Mouse (Mus musculus) sigmoid colon, adult 10 weeks (tissue): Measurements from ENCODE around the gene Snx30. TPM values are rescaled to one million over a fixed set of nuclear protein-coding genes. Genes with fewer than 3 reads are reported as not detected.

Source experiments
- polyA plus RNA-seq: library from polyadenylated mRNA; stranded (reverse); fragments of 350-450 nt; fragmentation: Illumina TruSeq; extraction: RNeasy Lipid Tissue Mini Kit (QIAGEN cat#74804); gene quantifications from one replicate; pipeline ENCODE4 v1.2.3, GENCODE M21; 2014; ENCODE audit warnings: low read depth, low replicate concordance

Gene Snx30
- polyA plus RNA-seq, result 6.2 TPM

GRCm38 (mm10) chr4:59805181-59805967 lies at the start of gene Snx30:
Gene Snx30, plus strand, starts transcription at chr4:59805840.

DNA sequence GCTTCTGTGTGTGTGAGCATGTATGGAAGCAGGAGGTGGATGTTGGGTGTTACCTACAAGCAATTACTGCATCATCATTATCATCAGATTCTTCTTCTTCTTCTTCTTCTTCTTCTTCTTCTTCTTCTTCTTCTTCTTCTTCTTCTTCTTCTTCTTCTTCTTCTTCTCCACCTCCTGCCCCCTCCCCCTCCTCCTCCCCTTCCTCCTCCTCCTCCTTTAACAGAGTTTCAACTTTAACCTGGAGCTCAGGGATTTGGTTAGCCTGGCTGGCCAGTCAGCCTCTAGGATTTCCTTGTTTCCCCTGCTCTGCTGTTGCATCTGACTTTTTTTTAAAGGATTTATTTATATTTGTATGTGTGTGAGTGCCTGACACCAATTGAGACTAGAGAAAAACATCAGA lies 4.2 kb upstream of the Snx30 start, which contains the start of gene Inip:
Gene Inip (minus strand): TSS at position 101 of the 400 bp plus-strand sequence.

DNA sequence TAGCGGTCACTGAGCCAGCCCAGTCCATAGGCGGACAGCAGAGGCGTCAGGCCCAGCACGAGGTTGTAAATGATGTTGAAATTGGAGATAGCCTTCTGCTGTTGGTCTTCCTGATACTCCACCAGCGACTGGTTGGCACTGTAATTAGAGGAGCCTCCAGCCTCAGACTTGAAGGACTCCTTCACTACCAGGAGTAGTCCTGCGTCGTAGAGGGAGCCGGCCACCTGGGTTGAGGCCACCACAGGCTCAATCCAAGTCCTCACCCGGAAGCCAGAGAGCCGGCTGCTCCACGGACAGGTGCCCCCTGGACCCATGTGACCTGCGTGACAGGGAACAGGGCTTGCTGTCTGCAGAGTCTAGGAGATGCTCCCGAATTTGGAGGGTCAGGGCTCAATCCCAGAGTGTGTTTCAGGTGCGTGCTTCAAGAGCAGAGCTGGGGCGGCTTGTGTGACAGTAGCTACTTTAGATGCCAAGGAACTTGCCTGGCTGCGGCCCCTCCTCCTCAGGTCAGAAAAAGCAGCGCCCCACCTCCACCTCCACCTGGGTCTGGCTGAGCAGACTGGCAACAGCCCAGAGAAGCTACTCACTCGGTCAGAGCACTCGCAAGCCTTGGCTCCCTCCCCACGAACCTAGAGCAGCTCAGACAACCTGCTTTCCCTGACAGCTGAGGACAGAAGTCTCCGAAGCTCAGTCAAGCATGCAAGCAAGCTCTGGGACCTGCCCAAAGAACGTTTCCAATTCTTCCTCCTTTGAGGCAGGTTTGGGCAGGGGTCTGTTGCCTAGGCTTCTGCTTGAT lies 109.2 kb downstream of the Snx30 start, which contains the start of gene Slc46a2:
Gene Slc46a2 (minus strand): TSS at position 449 of the 796 bp plus-strand sequence.

Other genes starting within 250 kb of the Snx30 start
- 67.6 TPM for gene Hsdl2, start 224.3 kb upstream of the Snx30 start, polyA plus RNA-seq
- gene E130308A19Rik, start 179.6 kb upstream of the Snx30 start, polyA plus RNA-seq, result 1.9 TPM
- 37.7 TPM for gene Inip, start 4.3 kb upstream of the Snx30 start, polyA plus RNA-seq
- gene Slc46a2, start 109.2 kb downstream of the Snx30 start, polyA plus RNA-seq, result not detected
- not detected for gene Mup4, start 154.9 kb downstream of the Snx30 start, polyA plus RNA-seq
- not detected for gene Mup6, start 158.5 kb downstream of the Snx30 start, polyA plus RNA-seq